Mouse (Mus musculus): ENCODE data around the gene Cyb561d2.
"Not testable (repeated sequence)": the region's sequence is repeated elsewhere in the genome, so short reads cannot be mapped to it uniquely, and the experiment has no call there.

The Cyb561d2 gene

GRCm38 (mm10) chr9:107541474-107542351 is at the start of gene Cyb561d2, which contains the start of gene Nprl2:
Gene Cyb561d2, minus strand, starts transcription at chr9:107542193.
Gene Nprl2, plus strand, starts transcription at chr9:107542226.
- peak; percentile 99 for DNase-seq

GRCm38 (mm10) chr9:107590773-107591060 is 48.7 kb upstream of the Cyb561d2 start:
- DNase-seq, result no peak

- DNase-seq, result peak; percentile 97
These were observed 48.2 kb upstream of the Cyb561d2 start for GRCm38 (mm10) chr9:107590058-107590772.

GRCm38 (mm10) chr9:107587833-107588639 is 46.0 kb upstream of the Cyb561d2 start:
- no peak for DNase-seq

GRCm38 (mm10) chr9:107586974-107587832 is 45.2 kb upstream of the Cyb561d2 start, which contains the start of gene Ifrd2:
Gene Ifrd2, plus strand, starts transcription at chr9:107587642.
- DNase-seq, result peak; percentile 100

GRCm38 (mm10) chr9:107586504-107586903 is 44.5 kb upstream of the Cyb561d2 start:
- DNase-seq, result no peak

GRCm38 (mm10) chr9:107583174-107583573 is 41.2 kb upstream of the Cyb561d2 start:
- peak; percentile 94 for DNase-seq

GRCm38 (mm10) chr9:107582509-107583062 is 40.6 kb upstream of the Cyb561d2 start:
- DNase-seq, result peak; percentile 94

GRCm38 (mm10) chr9:107581584-107581983 is 39.6 kb upstream of the Cyb561d2 start:
- no peak for DNase-seq

GRCm38 (mm10) chr9:107580501-107581317 is 38.7 kb upstream of the Cyb561d2 start, which contains the start of gene Hyal3:
Gene Hyal3, plus strand, starts transcription at chr9:107580818.
- peak; percentile 99 for DNase-seq

- peak; percentile 95 for DNase-seq
These were observed 37.3 kb upstream of the Cyb561d2 start for GRCm38 (mm10) chr9:107579023-107579900.

GRCm38 (mm10) chr9:107578587-107578986 is 36.6 kb upstream of the Cyb561d2 start, which contains the start of gene Naa80:
Gene Naa80, plus strand, starts transcription at chr9:107578887.
- DNase-seq, result no peak

- no peak for DNase-seq
These were observed 35.9 kb upstream of the Cyb561d2 start for GRCm38 (mm10) chr9:107577871-107578270.

- DNase-seq, result peak; percentile 99
These were observed 34.5 kb upstream of the Cyb561d2 start, which contains the start of gene Hyal1 for GRCm38 (mm10) chr9:107576357-107577107. Gene Hyal1, plus strand, starts transcription at chr9:107576927.

GRCm38 (mm10) chr9:107575579-107576356 is 33.8 kb upstream of the Cyb561d2 start:
- DNase-seq, result no peak

- not testable (repeated sequence) for DNase-seq
These were observed 31.8 kb upstream of the Cyb561d2 start for GRCm38 (mm10) chr9:107573774-107574173.

- DNase-seq, result peak; percentile 95
These were observed 30.3 kb upstream of the Cyb561d2 start for GRCm38 (mm10) chr9:107572327-107572662.

Data from heart, adult 11 months (tissue).